Mouse (Mus musculus) R1 (cell line): ENCODE data around the gene Sirt1.

Experiments
- DNase-seq: peaks from one replicate; pipeline ENCODE4 v3.0.0-alpha.2; 2018; ENCODE audit warnings: low read depth, low spot score

The Sirt1 gene

GRCm38 (mm10) chr10:63336901-63337300, 44.6 kb downstream of the Sirt1 start:
- no peak for DNase-seq

GRCm38 (mm10) chr10:63327091-63327490, 54.4 kb downstream of the Sirt1 start:
- DNase-seq = no peak

GRCm38 (mm10) chr10:63313726-63314125, 67.8 kb downstream of the Sirt1 start:
- DNase-seq = no peak

- peak; percentile 91 for DNase-seq
Measured at GRCm38 (mm10) chr10:63308582-63309366, 72.7 kb downstream of the Sirt1 start.

GRCm38 (mm10) chr10:63302356-63302755, 79.1 kb downstream of the Sirt1 start:
- DNase-seq = no peak

GRCm38 (mm10) chr10:63282846-63283245, 98.7 kb downstream of the Sirt1 start:
- DNase-seq = no peak

GRCm38 (mm10) chr10:63282417-63282816, 99.1 kb downstream of the Sirt1 start:
- no peak for DNase-seq

GRCm38 (mm10) chr10:63279851-63280250, 101.7 kb downstream of the Sirt1 start:
- DNase-seq = no peak

GRCm38 (mm10) chr10:63277010-63277409, 104.5 kb downstream of the Sirt1 start:
- DNase-seq = no peak

- peak; percentile 24 for DNase-seq
Measured at GRCm38 (mm10) chr10:63272868-63273267, 108.6 kb downstream of the Sirt1 start.

- peak; percentile 38 for DNase-seq
Measured at GRCm38 (mm10) chr10:63272401-63272800, 109.1 kb downstream of the Sirt1 start.
